ENCODE assay signal across 9 mouse cellular contexts in genomic region chr4:63459141-63459789, GRCm38 (mm10). TPM values are rescaled to one million over a fixed set of nuclear protein-coding genes. Genes with fewer than 3 reads are reported as not detected.
DNase-seq lines count a peak whose midpoint lies in the region; ATAC-seq and TF ChIP-seq lines count a peak whose summit lies in the region.
"Had no signal": no experiment of that assay in that cellular context is flagged by ENCODE, and none has a peak within 500 bp of the region (broad histone marks: within the 10 kb centered on the region; RNA-seq: fewer than 3 reads in every experiment).

No protein-coding gene starts in this region.

- H3K4me3 ChIP-seq in limb, embryonic 14.5 days (replicated peaks; ENCODE audit: low read length), result no peak overlapping the region

- peak; percentile 19 to 21 for DNase-seq in cerebellum, adult 18-20 months
- no peak for DNase-seq in cerebellum, adult 9-10 months
- peak; percentile 64 for DNase-seq in urinary bladder, postnatal 14 days (ENCODE audit: low spot score)
- DNase-seq in urinary bladder, postnatal 4 days (ENCODE audit: low spot score in 2 of 2), result no peak
- no peak for DNase-seq in limb, embryonic 14.5 days (ENCODE audit: low spot score)
- peak; percentile 49 for DNase-seq in urinary bladder, postnatal 36 days (ENCODE audit: low spot score in 2 of 2)
- no peak for DNase-seq in kidney, postnatal 14 days
- DNase-seq in natural killer cell, adult 2 months (ENCODE audit: low spot score in 2 of 2), result no peak
- DNase-seq: adrenal gland, postnatal 10 days had no signal

- peaks cover 30% of the 10 kb centered on the region for H3K4me1 ChIP-seq in limb, embryonic 14.5 days (ENCODE audit: control insufficient read depth, insufficient read depth, low read length)

- H3K27ac ChIP-seq in limb, embryonic 14.5 days (replicated peaks; ENCODE audit: low read depth, low read length), result 0 out of 2 replicates have a peak overlapping the region, but pooled peaks have one; percentile 46

- H3K36me3 ChIP-seq in limb, embryonic 14.5 days (ENCODE audit: control insufficient read depth, insufficient read depth, low read length), result no peaks in the 10 kb centered on the region; the same call in 1 of the 2 replicates

- ATAC-seq in limb, embryonic 14.5 days (ENCODE audit: low FRiP score, low read depth), result peak; percentile 44

- 18% methylated on average over 16 of the region's 16 CpGs for WGBS in limb, embryonic 14.5 days

- no peak overlapping the region; the same call in 1 of the 2 replicates for H3K9ac ChIP-seq in limb, embryonic 14.5 days (ENCODE audit: low read depth, low read length, severe bottlenecking)

- no peaks in the 10 kb centered on the region for H3K27me3 ChIP-seq in limb, embryonic 14.5 days (ENCODE audit: control insufficient read depth, insufficient read depth, low read length)

- H3K4me2 ChIP-seq in limb, embryonic 14.5 days (replicated peaks; ENCODE audit: low read depth, low read length, severe bottlenecking), result no peak overlapping the region; the same call in 1 of the 2 replicates

- no peak for TF ChIP-seq POLR2A in limb, embryonic 14.5 days (IDR thresholded peaks at IDR 0.05; ENCODE audit: borderline replicate concordance, extremely low read depth, insufficient read depth, insufficient read length)

- H3K9me3 ChIP-seq in limb, embryonic 14.5 days (ENCODE audit: control insufficient read depth, low read length), result no peaks in the 10 kb centered on the region

RNA-seq across cellular contexts. Expression of gene Whrn, which starts 36.5 kb away (rescaled TPM):
- polyA plus RNA-seq in limb, embryonic 14.5 days (2012; rRNA removed), result 34.3 and 44.9 TPM in 2 replicates
- 6.6 and 11.1 TPM in 2 replicates for polyA plus RNA-seq in limb, embryonic 14.5 days (2014; fragmentation: Nextera tagmentation; extraction: Ambion mirVana)

RNA-seq across cellular contexts. Expression of gene Akna, which starts 56.1 kb away (rescaled TPM):
- polyA plus RNA-seq in limb, embryonic 14.5 days (2012; rRNA removed), result 6.2 and 7.1 TPM in 2 replicates
- 5.4 and 7.0 TPM in 2 replicates for polyA plus RNA-seq in limb, embryonic 14.5 days (2014; fragmentation: Nextera tagmentation; extraction: Ambion mirVana)

Comparison
In these comparisons a context has a peak if more than half of its experiments do, and no peak if none do; other contexts are left out.
1. DNase-seq: peak in cerebellum, adult 18-20 months (2 of 2), urinary bladder, postnatal 14 days (single experiment) and urinary bladder, postnatal 36 days (2 of 2); none in cerebellum, adult 9-10 months (single experiment), urinary bladder, postnatal 4 days (0 of 2), limb, embryonic 14.5 days (single experiment), kidney, postnatal 14 days (single experiment) and natural killer cell, adult 2 months (0 of 2).